Mouse (Mus musculus) bone marrow, adult 2 months (tissue): ENCODE results near the gene Rcan2. TPM values are rescaled to one million over a fixed set of nuclear protein-coding genes. Genes with fewer than 3 reads are reported as not detected.

Experiments used
- H3K27ac ChIP-seq: fragments of 200-500 bp; 2 replicates; pipeline ENCODE4 v1.5.1; 2012; ENCODE audit warnings: low read depth, mild to moderate bottlenecking, control low read depth, inconsistent platforms, low read length; ENCODE audit not compliant: control insufficient read depth, poor library complexity, insufficient read depth
- H3K4me1 ChIP-seq: fragments of 200-500 bp; 2 replicates; pipeline ENCODE4 v1.6.1; 2011; ENCODE audit warnings: low read length; ENCODE audit not compliant: control insufficient read depth, insufficient read depth
- H3K4me3 ChIP-seq: fragments of 200-500 bp; replicated peaks from 2 replicates; pipeline ENCODE3; 2011; ENCODE audit warnings: mild to moderate bottlenecking, low read depth, low read length, control low read depth; ENCODE audit not compliant: control insufficient read depth
- CTCF ChIP-seq: fragments of 200-500 bp; IDR thresholded peaks from 2 replicates; pipeline ENCODE4 v1.5.1; 2011; ENCODE audit warnings: low read length, control low read depth; ENCODE audit not compliant: control insufficient read depth, insufficient read depth
- POLR2A ChIP-seq: fragments of 200-500 bp; IDR thresholded peaks from 2 replicates; pipeline ENCODE4 v1.6.1; 2011; ENCODE audit warnings: low read depth, mild to moderate bottlenecking, control low read depth, low read length, borderline replicate concordance; ENCODE audit not compliant: control insufficient read depth
- WGBS: fragments of 180-500 bp; shearing (Covaris S2); methylation state at CpG from one replicate; pipeline ENCODE4 v1.1.7; 2018; 5-methylcytosine and 5-hydroxymethylcytosine counted together
- polyA plus RNA-seq: library from polyadenylated mRNA; stranded (reverse); fragments of >200 nt; gene quantifications from 2 replicates; pipeline ENCODE4 v1.2.4, GENCODE M21; 2011; ENCODE audit warnings: low replicate concordance; ENCODE audit not compliant: missing spikeins, insufficient read depth, insufficient read length

The Rcan2 gene
- polyA plus RNA-seq, result 1.6 and 2.1 TPM in 2 replicates

DNA sequence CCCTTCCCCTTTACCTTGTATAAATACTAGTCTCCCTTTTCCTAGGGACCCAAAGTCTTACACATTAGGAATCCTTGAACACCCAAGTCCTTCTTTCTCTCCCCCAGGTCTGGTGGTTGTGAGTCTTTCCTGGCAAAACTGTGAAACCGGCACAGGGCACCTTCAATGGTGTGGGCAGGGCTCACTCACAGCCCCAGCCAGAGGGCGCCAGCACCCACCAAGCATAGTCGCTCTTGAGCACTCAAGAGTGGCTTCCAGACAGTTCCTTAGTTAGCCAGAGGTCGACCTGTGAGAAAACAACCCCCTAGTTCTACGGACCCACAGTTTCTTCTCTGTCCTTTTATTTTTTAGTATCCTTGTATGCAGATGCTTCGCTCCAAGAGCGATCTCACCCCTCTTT lies at the start of gene Rcan2:
Gene Rcan2, plus strand, starts transcription at position 275 of the 400 bp plus-strand sequence.
- WGBS, result under 1% methylated on average over 7 of the region's 7 CpGs
- TF ChIP-seq POLR2A (no peak), CTCF (peak; percentile 38; the same call in 1 of the 2 replicates)

DNA sequence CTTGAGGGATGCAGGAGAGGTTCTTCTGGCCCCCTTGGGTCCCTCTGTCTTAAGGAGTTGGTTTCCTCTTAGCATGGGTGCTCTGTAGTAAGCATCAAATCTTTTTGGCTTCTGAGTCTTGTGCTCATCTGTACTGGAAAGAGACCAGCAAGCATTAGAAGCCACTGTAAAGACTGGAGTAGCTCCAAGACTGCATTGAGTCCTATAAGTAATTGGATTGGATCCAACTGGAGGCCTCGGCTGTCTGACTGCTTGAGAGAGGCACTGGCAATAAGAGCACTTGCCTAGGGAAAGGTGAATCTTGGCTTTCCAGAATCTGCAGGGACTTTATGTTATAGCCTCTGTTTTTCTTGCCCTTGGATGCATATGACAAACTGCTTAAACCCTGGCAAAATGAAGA lies 48.3 kb upstream of the Rcan2 start:
- Histone ChIP-seq H3K4me1 (no peaks in the 10 kb centered on the region; the same call in 1 of the 2 replicates), H3K27ac (no peak overlapping the region), H3K4me3 (no peak overlapping the region)
- 74% methylated on average over 1 of the region's 1 CpGs for WGBS
- TF ChIP-seq CTCF (no peak), POLR2A (no peak)

More for the DNA sequence above, at the start of gene Rcan2:
- Histone ChIP-seq H3K27ac (no peak within 1 kb of the TSS; the same call in 1 of the 2 replicates), H3K4me3 (no peak within 1 kb of the TSS), H3K4me1 (no peaks in the 10 kb centered on the region)

GRCm38 (mm10) chr17:43754687-43755086 lies 46.5 kb upstream of the Rcan2 start:
- 74% methylated on average over 5 of the region's 5 CpGs for WGBS
- TF ChIP-seq CTCF (no peak), POLR2A (no peak)
- no peaks in the 10 kb centered on the region; the same call in 1 of the 2 replicates for H3K4me1 ChIP-seq
- H3K4me3 ChIP-seq, result no peak overlapping the region
- H3K27ac ChIP-seq, result no peak overlapping the region

- Histone ChIP-seq H3K4me1 (no peaks in the 10 kb centered on the region), H3K27ac (no peak overlapping the region), H3K4me3 (no peak overlapping the region)
- WGBS, result 21% methylated on average over 15 of the region's 15 CpGs
- TF ChIP-seq POLR2A (no peak), CTCF (no peak)
These were observed 42.4 kb upstream of the Rcan2 start for GRCm38 (mm10) chr17:43758607-43759259.

DNA sequence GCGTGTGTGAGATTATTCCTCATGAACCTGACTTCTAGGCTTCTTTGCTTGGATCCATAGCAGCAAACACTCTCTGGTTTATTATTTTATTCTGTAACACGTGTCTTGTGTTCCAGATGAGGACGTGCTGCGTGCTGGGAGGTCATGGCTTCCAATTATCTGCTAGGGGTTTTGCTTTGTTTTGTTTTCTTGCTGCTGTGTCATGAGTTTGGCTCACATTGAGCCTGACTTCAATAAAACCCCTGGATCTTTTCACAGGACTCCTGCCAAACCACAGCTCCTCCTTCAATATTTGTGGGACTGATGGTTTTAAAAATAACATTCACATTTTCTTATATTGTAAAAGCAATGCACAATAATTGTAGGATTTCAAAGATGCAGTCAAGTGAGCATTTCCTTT lies 16.6 kb upstream of the Rcan2 start:
- H3K4me1 ChIP-seq, result no peaks in the 10 kb centered on the region
- H3K27ac ChIP-seq, result no peak overlapping the region
- WGBS, result 75% methylated on average over 4 of the region's 4 CpGs
- no peak overlapping the region for H3K4me3 ChIP-seq
- no peak for TF ChIP-seq CTCF
- TF ChIP-seq POLR2A, result no peak

DNA sequence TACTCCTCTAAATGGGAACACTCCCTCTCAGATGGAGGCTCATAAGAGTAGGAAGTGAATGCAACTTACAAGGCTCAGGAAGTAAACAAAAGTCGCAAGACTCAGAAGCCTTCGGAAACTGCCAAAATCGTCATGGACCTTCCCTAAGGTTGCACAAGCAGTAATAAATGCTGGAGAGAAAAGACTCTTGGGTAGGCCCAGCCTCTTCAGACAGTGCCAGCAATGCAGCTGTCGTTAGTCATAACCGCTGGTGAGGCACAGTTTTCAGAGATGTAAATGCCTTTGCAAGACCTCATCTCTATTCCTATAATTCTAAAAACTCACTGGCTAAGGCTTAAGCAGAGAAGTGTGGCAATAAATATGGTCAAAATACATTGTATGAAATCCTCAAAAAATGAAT lies 12.9 kb upstream of the Rcan2 start:
- Histone ChIP-seq H3K4me3 (no peak overlapping the region), H3K4me1 (no peaks in the 10 kb centered on the region), H3K27ac (no peak overlapping the region)
- TF ChIP-seq POLR2A (no peak), CTCF (no peak)
- WGBS, result 84% methylated on average over 5 of the region's 5 CpGs

DNA sequence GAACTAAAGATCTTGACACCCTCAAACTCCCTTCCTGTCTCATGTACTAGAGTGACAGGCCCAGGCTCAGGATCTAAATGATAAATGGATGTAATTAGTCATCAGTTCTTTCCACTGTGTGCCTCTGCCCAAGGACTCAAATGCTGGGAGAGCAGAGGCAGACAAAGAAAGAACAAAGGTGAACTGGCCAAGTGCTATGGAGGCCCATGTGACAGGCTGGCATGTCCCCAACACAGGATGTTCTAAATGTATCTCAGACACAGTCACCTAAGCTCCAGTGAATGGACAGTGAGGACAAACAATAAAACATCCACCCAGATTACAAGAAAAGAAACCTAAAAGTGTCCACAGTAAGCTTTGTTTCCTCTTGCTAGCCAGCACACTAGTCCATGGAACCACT lies 11.8 kb upstream of the Rcan2 start:
- H3K4me1 ChIP-seq, result no peaks in the 10 kb centered on the region
- no peak overlapping the region for H3K4me3 ChIP-seq
- H3K27ac ChIP-seq, result no peak overlapping the region
- TF ChIP-seq CTCF, result no peak
- TF ChIP-seq POLR2A, result no peak

DNA sequence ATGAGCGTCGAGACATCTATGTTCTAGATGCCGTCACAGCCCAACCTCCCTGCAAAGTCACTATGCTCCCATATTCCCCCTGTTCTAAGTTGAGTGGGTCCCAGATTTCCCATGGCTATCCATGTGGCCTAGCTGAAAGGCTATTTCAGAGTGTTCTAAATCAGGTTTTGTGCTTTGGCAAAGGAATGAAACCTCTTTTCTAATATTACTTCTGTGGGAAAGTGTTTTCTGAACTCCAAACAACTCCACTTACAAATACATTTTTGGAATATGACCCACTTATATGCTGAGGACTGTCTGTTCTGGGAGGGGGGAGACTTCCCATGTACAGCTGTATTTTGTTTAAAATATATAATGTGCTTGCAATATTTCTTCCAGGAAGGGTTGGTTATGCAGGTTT lies 9.4 kb upstream of the Rcan2 start:
- 87% methylated on average over 3 of the region's 3 CpGs for WGBS
- no peak overlapping the region for H3K27ac ChIP-seq
- TF ChIP-seq POLR2A (no peak), CTCF (no peak)

GRCm38 (mm10) chr17:43794731-43795280 lies 6.3 kb upstream of the Rcan2 start:
- no peak for TF ChIP-seq POLR2A
- TF ChIP-seq CTCF, result no peak
- H3K27ac ChIP-seq, result no peak overlapping the region
- 34% methylated on average over 1 of the region's 1 CpGs for WGBS
- no peaks in the 10 kb centered on the region for H3K4me1 ChIP-seq
- no peak overlapping the region for H3K4me3 ChIP-seq

More for the DNA sequence above, 9.4 kb upstream of the Rcan2 start:
- H3K4me3 ChIP-seq, result no peak overlapping the region
- H3K4me1 ChIP-seq, result no peaks in the 10 kb centered on the region
